Mouse (Mus musculus) spleen, adult 2 months (tissue): Measurements from ENCODE around the gene Ssh2.

Experiments
- CTCF ChIP-seq: fragments of 200-500 bp; IDR thresholded peaks from 2 replicates; pipeline ENCODE4 v1.5.1; 2011; ENCODE audit warnings: mild to moderate bottlenecking, inconsistent platforms; ENCODE audit not compliant: insufficient read depth, insufficient read length, insufficient replicate concordance; ENCODE audit errors: extremely low read depth
- POLR2A ChIP-seq: fragments of 200-500 bp; IDR thresholded peaks from 2 replicates; pipeline ENCODE4 v1.6.1; 2011; ENCODE audit warnings: low read depth, low read length, inconsistent platforms

DNA sequence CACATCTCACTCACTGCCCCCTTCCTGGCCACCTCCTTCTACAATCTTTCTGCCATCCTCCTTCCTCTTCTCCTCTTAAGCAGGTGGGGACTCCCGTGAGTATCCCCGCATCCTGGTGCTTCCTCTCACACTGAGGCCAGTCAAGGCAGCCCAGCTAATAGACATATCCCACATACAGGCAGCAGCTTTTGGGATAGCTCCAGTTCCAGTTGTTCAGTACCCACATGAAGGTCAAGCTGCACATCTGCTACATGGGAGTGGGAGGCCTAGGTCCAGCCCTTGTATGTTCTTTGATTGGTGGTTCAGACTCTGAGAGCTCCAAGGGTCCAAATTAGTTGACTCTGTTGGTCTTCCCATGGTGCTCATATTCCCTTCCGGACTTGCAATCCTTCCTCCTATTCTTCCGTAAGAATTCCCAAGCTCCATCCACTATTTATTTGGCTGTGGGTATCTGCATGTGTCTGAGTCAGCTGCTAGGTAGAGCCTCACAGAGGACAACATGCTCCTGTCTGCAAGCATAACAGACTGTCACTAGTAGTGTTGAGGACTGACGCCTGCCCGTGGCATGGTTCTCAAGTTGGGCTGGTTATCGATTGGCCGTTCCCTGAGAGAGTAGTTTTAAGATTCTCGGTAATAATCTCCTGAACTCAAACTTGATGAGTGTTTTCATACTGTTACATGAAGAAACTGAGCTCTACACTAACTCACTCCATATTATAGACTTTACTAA, 151.6 kb downstream of the Ssh2 start:
- TF ChIP-seq CTCF (no peak), POLR2A (no peak)
